Mouse (Mus musculus) heart, embryonic 11.5 days (tissue): ENCODE measurements around the gene Ctf1. TPM values are rescaled to one million over a fixed set of nuclear protein-coding genes. Genes with fewer than 3 reads are reported as not detected.

Experiments used
- ATAC-seq: fragments of 200-750 bp; cut with Nextera tagmentation; replicated peaks from 2 replicates; pipeline ENCODE4 v1.8.0; 2017; ENCODE audit warnings: moderate library complexity; ENCODE audit not compliant: insufficient number of reproducible peaks, low FRiP score, low TSS enrichment
- H3K27ac ChIP-seq: fragments of 300-500 bp; sonication (generic); 2 replicates; pipeline ENCODE4 v1.5.1; 2014; ENCODE audit warnings: mild to moderate bottlenecking, low read depth, low read length
- H3K27me3 ChIP-seq: fragments of 300-500 bp; sonication (generic); 2 replicates; pipeline ENCODE4 v1.6.1; 2014; ENCODE audit warnings: mild to moderate bottlenecking, low read length, mixed read lengths; ENCODE audit not compliant: control insufficient read depth, insufficient read depth
- H3K36me3 ChIP-seq: fragments of 300-500 bp; sonication (generic); 2 replicates; pipeline ENCODE4 v1.6.1; 2014; ENCODE audit warnings: mild to moderate bottlenecking, low read length, moderate library complexity, mixed read lengths; ENCODE audit not compliant: control insufficient read depth, insufficient read depth
- H3K4me1 ChIP-seq: fragments of 300-500 bp; sonication (generic); 2 replicates; pipeline ENCODE4 v1.6.1; 2014; ENCODE audit warnings: low read length; ENCODE audit not compliant: control insufficient read depth, insufficient read depth
- H3K4me2 ChIP-seq: fragments of 300-500 bp; sonication (generic); 2 replicates; pipeline ENCODE4 v1.6.1; 2014; ENCODE audit warnings: mild to moderate bottlenecking, moderate library complexity
- H3K4me3 ChIP-seq: fragments of 300-500 bp; sonication (generic); 2 replicates; pipeline ENCODE4 v1.5.1; 2014; ENCODE audit warnings: low read depth, low read length
- H3K9ac ChIP-seq: fragments of 300-500 bp; sonication (generic); 2 replicates; pipeline ENCODE4 v1.6.1; 2014; ENCODE audit warnings: mild to moderate bottlenecking, low read depth, low read length, moderate library complexity
- H3K9me3 ChIP-seq: fragments of 300-500 bp; sonication (generic); replicated peaks from 2 replicates; pipeline ENCODE4 v1.6.1; 2016; ENCODE audit warnings: low read length; ENCODE audit not compliant: control insufficient read depth
- WGBS: fragments of 180-500 bp; shearing (Covaris S2); extraction: QIAGEN DNeasy Blood & Tissue Kit; methylation state at CpG from one replicate; pipeline ENCODE4 v1.1.7; 2014; ENCODE audit not compliant: insufficient replicate concordance; 5-methylcytosine and 5-hydroxymethylcytosine counted together
- polyA plus RNA-seq: library from polyadenylated mRNA; unstranded; fragments of >200 nt; fragmentation: Nextera tagmentation; extraction: Ambion mirVana; gene quantifications from 2 replicates; pipeline ENCODE4 v1.2.1, GENCODE M21; 2014

Ctf1 gene
- polyA plus RNA-seq, 1 experiment from 2014 or later, result 4.7 TPM

- H3K27ac ChIP-seq, result no peak overlapping the region
- H3K9ac ChIP-seq, result no peak overlapping the region
- no peaks in the 10 kb centered on the region for H3K9me3 ChIP-seq
- H3K4me3 ChIP-seq, result no peak overlapping the region
- 71% methylated on average over 9 of the region's 9 CpGs for WGBS
- 0 out of 2 replicates have a peak, but pooled peaks cover 3% of the 10 kb centered on the region for H3K4me1 ChIP-seq
- no peak for ATAC-seq
- H3K4me2 ChIP-seq, result no peak overlapping the region
- no peaks in the 10 kb centered on the region for H3K27me3 ChIP-seq
- peaks cover 3% of the 10 kb centered on the region; the same call in 1 of the 2 replicates for H3K36me3 ChIP-seq
These were observed 37.1 kb upstream of the Ctf1 start for GRCm38 (mm10) chr7:127675391-127675811.

- no peak for ATAC-seq
These were observed 35.5 kb upstream of the Ctf1 start for GRCm38 (mm10) chr7:127677077-127677476.

GRCm38 (mm10) chr7:127677609-127678008 lies 34.9 kb upstream of the Ctf1 start:
- H3K4me3 ChIP-seq, result no peak overlapping the region
- peaks cover 11% of the 10 kb centered on the region for H3K4me1 ChIP-seq
- WGBS, result 85% methylated on average over 4 of the region's 4 CpGs
- H3K27ac ChIP-seq, result no peak overlapping the region
- H3K9me3 ChIP-seq, result no peaks in the 10 kb centered on the region
- no peak overlapping the region for H3K9ac ChIP-seq
- H3K27me3 ChIP-seq, result no peaks in the 10 kb centered on the region
- no peak for ATAC-seq
- no peak overlapping the region for H3K4me2 ChIP-seq
- peaks cover 3% of the 10 kb centered on the region; the same call in 1 of the 2 replicates for H3K36me3 ChIP-seq

More at GRCm38 (mm10) chr7:127677077-127677476, 35.5 kb upstream of the Ctf1 start:
- Histone ChIP-seq H3K4me3 (no peak overlapping the region), H3K4me1 (peaks cover 8% of the 10 kb centered on the region), H3K27me3 (no peaks in the 10 kb centered on the region), H3K27ac (no peak overlapping the region), H3K36me3 (peaks cover 3% of the 10 kb centered on the region; the same call in 1 of the 2 replicates), H3K9me3 (no peaks in the 10 kb centered on the region), H3K4me2 (no peak overlapping the region), H3K9ac (no peak overlapping the region)
- WGBS, result 65% methylated on average over 6 of the region's 6 CpGs

GRCm38 (mm10) chr7:127678811-127679210 lies 33.7 kb upstream of the Ctf1 start:
- H3K4me1 ChIP-seq, result peaks cover 11% of the 10 kb centered on the region
- H3K4me2 ChIP-seq, result no peak overlapping the region
- no peak overlapping the region for H3K27ac ChIP-seq
- no peaks in the 10 kb centered on the region for H3K27me3 ChIP-seq
- WGBS, result 64% methylated on average over 2 of the region's 2 CpGs
- no peak overlapping the region for H3K9ac ChIP-seq
- no peaks in the 10 kb centered on the region for H3K9me3 ChIP-seq
- no peak for ATAC-seq
- no peak overlapping the region for H3K4me3 ChIP-seq
- H3K36me3 ChIP-seq, result peaks cover 3% of the 10 kb centered on the region; the same call in 1 of the 2 replicates

- H3K9me3 ChIP-seq, result no peaks in the 10 kb centered on the region
- peaks cover 11% of the 10 kb centered on the region for H3K4me1 ChIP-seq
- 87% methylated on average over 13 of the region's 13 CpGs for WGBS
- H3K36me3 ChIP-seq, result peaks cover 3% of the 10 kb centered on the region; the same call in 1 of the 2 replicates
- H3K9ac ChIP-seq, result no peak overlapping the region
- no peak overlapping the region for H3K27ac ChIP-seq
- H3K27me3 ChIP-seq, result no peaks in the 10 kb centered on the region; the same call in 1 of the 2 replicates
- no peak overlapping the region for H3K4me2 ChIP-seq
- no peak for ATAC-seq
- H3K4me3 ChIP-seq, result no peak overlapping the region
These were observed 32.0 kb upstream of the Ctf1 start for GRCm38 (mm10) chr7:127680541-127680940.

- H3K9ac ChIP-seq, result no peak overlapping the region; the same call in 1 of the 2 replicates
- no peak overlapping the region for H3K4me3 ChIP-seq
- H3K27ac ChIP-seq, result no peak overlapping the region
- peaks cover 3% of the 10 kb centered on the region; the same call in 1 of the 2 replicates for H3K36me3 ChIP-seq
- H3K27me3 ChIP-seq, result no peaks in the 10 kb centered on the region; the same call in 1 of the 2 replicates
- no peaks in the 10 kb centered on the region for H3K9me3 ChIP-seq
- 35% methylated on average over 8 of the region's 8 CpGs for WGBS
- peaks cover 13% of the 10 kb centered on the region for H3K4me1 ChIP-seq
- no peak for ATAC-seq
- no peak overlapping the region for H3K4me2 ChIP-seq
These were observed 30.5 kb upstream of the Ctf1 start for GRCm38 (mm10) chr7:127681888-127682553.

GRCm38 (mm10) chr7:127685304-127686018 lies 27.1 kb upstream of the Ctf1 start:
- ATAC-seq, result no peak
- Histone ChIP-seq H3K27ac (no peak overlapping the region), H3K36me3 (no peaks in the 10 kb centered on the region), H3K27me3 (no peaks in the 10 kb centered on the region; the same call in 1 of the 2 replicates), H3K4me2 (no peak overlapping the region), H3K4me1 (peaks cover 23% of the 10 kb centered on the region), H3K9ac (no peak overlapping the region), H3K4me3 (no peak overlapping the region), H3K9me3 (no peaks in the 10 kb centered on the region)
- 64% methylated on average over 14 of the region's 14 CpGs for WGBS

- Histone ChIP-seq H3K9me3 (no peaks in the 10 kb centered on the region), H3K4me2 (no peak overlapping the region), H3K4me1 (peaks cover 29% of the 10 kb centered on the region), H3K27ac (no peak overlapping the region), H3K36me3 (no peaks in the 10 kb centered on the region), H3K4me3 (no peak overlapping the region), H3K27me3 (no peaks in the 10 kb centered on the region; the same call in 1 of the 2 replicates), H3K9ac (no peak overlapping the region)
- ATAC-seq, result no peak
- 59% methylated on average over 11 of the region's 11 CpGs for WGBS
These were observed 25.6 kb upstream of the Ctf1 start for GRCm38 (mm10) chr7:127686740-127687449.
